Mouse (Mus musculus) hindbrain, embryonic 12.5 days (tissue): ENCODE measurements around the gene Bmyc. TPM values are rescaled to one million over a fixed set of nuclear protein-coding genes. Genes with fewer than 3 reads are reported as not detected.

Experiments
- ATAC-seq: fragments of 200-750 bp; cut with Nextera tagmentation; 2 replicates; pipeline ENCODE4 v1.8.0; 2017; ENCODE audit warnings: moderate TSS enrichment; ENCODE audit not compliant: low FRiP score
- H3K27ac ChIP-seq: fragments of 300-500 bp; sonication (generic); 2 replicates; pipeline ENCODE4 v1.5.1; 2016; ENCODE audit warnings: mild to moderate bottlenecking
- H3K27me3 ChIP-seq: fragments of 300-500 bp; sonication (generic); 2 replicates; pipeline ENCODE4 v1.6.1; 2016; ENCODE audit warnings: mild to moderate bottlenecking
- H3K36me3 ChIP-seq: fragments of 300-500 bp; sonication (generic); 2 replicates; pipeline ENCODE4 v1.6.1; 2016; ENCODE audit warnings: mild to moderate bottlenecking
- H3K4me1 ChIP-seq: fragments of 300-500 bp; sonication (generic); 2 replicates; pipeline ENCODE4 v1.6.1; 2016
- H3K4me2 ChIP-seq: fragments of 300-500 bp; sonication (generic); replicated peaks from 2 replicates; pipeline ENCODE4 v1.6.1; 2016; ENCODE audit warnings: mild to moderate bottlenecking
- H3K4me3 ChIP-seq: fragments of 300-500 bp; sonication (generic); 2 replicates; pipeline ENCODE4 v1.5.1; 2016; ENCODE audit warnings: mild to moderate bottlenecking
- H3K9ac ChIP-seq: fragments of 300-500 bp; sonication (generic); 2 replicates; pipeline ENCODE4 v1.6.1; 2016; ENCODE audit warnings: mild to moderate bottlenecking, moderate library complexity
- H3K9me3 ChIP-seq: fragments of 300-500 bp; sonication (generic); replicated peaks from 2 replicates; pipeline ENCODE4 v1.6.1; 2016; ENCODE audit warnings: mild to moderate bottlenecking
- WGBS: fragments of 180-500 bp; shearing (Covaris S2); methylation state at CpG from one replicate; pipeline ENCODE4 v1.1.7; 2016; 5-methylcytosine and 5-hydroxymethylcytosine counted together
- polyA plus RNA-seq: library from polyadenylated mRNA; unstranded; fragments of >200 nt; fragmentation: Nextera tagmentation; extraction: Ambion mirVana; gene quantifications from 2 replicates; pipeline ENCODE4 v1.2.1, GENCODE M21; 2016

The Bmyc gene
- polyA plus RNA-seq = 97.8 and 98.7 TPM in 2 replicates

- H3K4me1 ChIP-seq = peaks cover 14% of the 10 kb centered on the region
- H3K4me2 ChIP-seq = peak within 1 kb of the TSS; percentile 62
- H3K27ac ChIP-seq = peak within 1 kb of the TSS; percentile 89
- H3K27me3 ChIP-seq = no peaks in the 10 kb centered on the region; the same call in 1 of the 2 replicates
- H3K4me3 ChIP-seq = peak within 1 kb of the TSS; percentile 86
- peak within 1 kb of the TSS; percentile 88 for H3K9ac ChIP-seq
- no peaks in the 10 kb centered on the region for H3K9me3 ChIP-seq
- peak; percentile 95 for ATAC-seq
- 0 out of 2 replicates have a peak, but pooled peaks cover 3% of the 10 kb centered on the region for H3K36me3 ChIP-seq
- under 1% methylated on average over 76 of the region's 78 CpGs for WGBS
Measured at GRCm38 (mm10) chr2:25706643-25707481, at the start of gene Bmyc. Gene Bmyc, plus strand, starts transcription at chr2:25706739.

GRCm38 (mm10) chr2:25657246-25657645, 49.3 kb upstream of the Bmyc start:
- H3K27ac ChIP-seq = no peak overlapping the region
- H3K36me3 ChIP-seq = no peaks in the 10 kb centered on the region
- H3K27me3 ChIP-seq = no peaks in the 10 kb centered on the region; the same call in 1 of the 2 replicates
- no peak overlapping the region for H3K4me3 ChIP-seq
- 96% methylated on average over 4 of the region's 4 CpGs for WGBS
- no peak for ATAC-seq
- no peaks in the 10 kb centered on the region for H3K9me3 ChIP-seq
- H3K4me1 ChIP-seq = no peaks in the 10 kb centered on the region
- H3K4me2 ChIP-seq = no peak overlapping the region
- H3K9ac ChIP-seq = no peak overlapping the region

- H3K9me3 ChIP-seq = no peaks in the 10 kb centered on the region
- H3K4me2 ChIP-seq = no peak within 1 kb of the TSS
- H3K4me1 ChIP-seq = no peaks in the 10 kb centered on the region
- no peak within 1 kb of the TSS for H3K27ac ChIP-seq
- H3K27me3 ChIP-seq = no peaks in the 10 kb centered on the region; the same call in 1 of the 2 replicates
- no peaks in the 10 kb centered on the region for H3K36me3 ChIP-seq
- ATAC-seq = no peak
- H3K9ac ChIP-seq = no peak within 1 kb of the TSS
- no peak within 1 kb of the TSS for H3K4me3 ChIP-seq
Measured at GRCm38 (mm10) chr2:25657652-25658051, 48.9 kb upstream of the Bmyc start, which contains the start of gene Lcn5. Gene Lcn5, plus strand, starts transcription at chr2:25657952.

- Histone ChIP-seq H3K9me3 (no peaks in the 10 kb centered on the region), H3K27me3 (no peaks in the 10 kb centered on the region; the same call in 1 of the 2 replicates), H3K4me3 (no peak overlapping the region), H3K4me1 (no peaks in the 10 kb centered on the region), H3K27ac (no peak overlapping the region), H3K36me3 (no peaks in the 10 kb centered on the region), H3K9ac (no peak overlapping the region), H3K4me2 (no peak overlapping the region)
- ATAC-seq = no peak
- 83% methylated on average over 8 of the region's 8 CpGs for WGBS
Measured at GRCm38 (mm10) chr2:25660279-25660678, 46.3 kb upstream of the Bmyc start.

- no peak for ATAC-seq
- no peaks in the 10 kb centered on the region for H3K9me3 ChIP-seq
- whole genome bisulfite sequencing = 87% methylated on average over 6 of the region's 6 CpGs
- no peaks in the 10 kb centered on the region; the same call in 1 of the 2 replicates for H3K27me3 ChIP-seq
- no peak overlapping the region for H3K4me3 ChIP-seq
- H3K36me3 ChIP-seq = no peaks in the 10 kb centered on the region
- H3K27ac ChIP-seq = no peak overlapping the region
- H3K4me1 ChIP-seq = no peaks in the 10 kb centered on the region
- H3K9ac ChIP-seq = no peak overlapping the region
- H3K4me2 ChIP-seq = no peak overlapping the region
Measured at GRCm38 (mm10) chr2:25661245-25661970, 45.1 kb upstream of the Bmyc start.

- no peaks in the 10 kb centered on the region for H3K36me3 ChIP-seq
- H3K9me3 ChIP-seq = no peaks in the 10 kb centered on the region
- no peak overlapping the region for H3K4me2 ChIP-seq
- WGBS = 81% methylated on average over 1 of the region's 1 CpGs
- ATAC-seq = no peak
- no peak overlapping the region for H3K9ac ChIP-seq
- H3K27me3 ChIP-seq = no peaks in the 10 kb centered on the region; the same call in 1 of the 2 replicates
- no peak overlapping the region for H3K4me3 ChIP-seq
- H3K27ac ChIP-seq = no peak overlapping the region
- H3K4me1 ChIP-seq = no peaks in the 10 kb centered on the region
Measured at GRCm38 (mm10) chr2:25663511-25663910, 43.0 kb upstream of the Bmyc start.

- H3K4me1 ChIP-seq = no peaks in the 10 kb centered on the region
- H3K4me2 ChIP-seq = no peak overlapping the region
- ATAC-seq = no peak
- H3K9ac ChIP-seq = no peak overlapping the region
- H3K36me3 ChIP-seq = no peaks in the 10 kb centered on the region
- no peak overlapping the region for H3K27ac ChIP-seq
- H3K4me3 ChIP-seq = no peak overlapping the region
- no peaks in the 10 kb centered on the region; the same call in 1 of the 2 replicates for H3K27me3 ChIP-seq
- no peaks in the 10 kb centered on the region for H3K9me3 ChIP-seq
- WGBS = 77% methylated on average over 5 of the region's 5 CpGs
Measured at GRCm38 (mm10) chr2:25664125-25664524, 42.4 kb upstream of the Bmyc start.

GRCm38 (mm10) chr2:25666516-25666915, 40.0 kb upstream of the Bmyc start:
- Histone ChIP-seq H3K27ac (no peak overlapping the region), H3K4me2 (no peak overlapping the region), H3K27me3 (no peaks in the 10 kb centered on the region), H3K9me3 (no peaks in the 10 kb centered on the region), H3K9ac (no peak overlapping the region), H3K36me3 (no peaks in the 10 kb centered on the region), H3K4me3 (no peak overlapping the region), H3K4me1 (no peaks in the 10 kb centered on the region)
- no peak for ATAC-seq
- WGBS = 55% methylated on average over 1 of the region's 1 CpGs

GRCm38 (mm10) chr2:25676486-25676885, 30.1 kb upstream of the Bmyc start, which contains the start of gene Lcn6:
Gene Lcn6, plus strand, starts transcription at chr2:25676786.
- Histone ChIP-seq H3K9me3 (no peaks in the 10 kb centered on the region), H3K4me3 (no peak within 1 kb of the TSS), H3K4me2 (no peak within 1 kb of the TSS), H3K36me3 (no peaks in the 10 kb centered on the region), H3K27ac (no peak within 1 kb of the TSS), H3K9ac (no peak within 1 kb of the TSS), H3K27me3 (no peaks in the 10 kb centered on the region; the same call in 1 of the 2 replicates), H3K4me1 (no peaks in the 10 kb centered on the region)
- no peak for ATAC-seq
- 83% methylated on average over 3 of the region's 3 CpGs for WGBS

GRCm38 (mm10) chr2:25679559-25679958, 27.0 kb upstream of the Bmyc start:
- no peak overlapping the region for H3K27ac ChIP-seq
- no peak for ATAC-seq
- no peaks in the 10 kb centered on the region for H3K9me3 ChIP-seq
- no peak overlapping the region for H3K4me3 ChIP-seq
- no peak overlapping the region for H3K9ac ChIP-seq
- H3K4me1 ChIP-seq = no peaks in the 10 kb centered on the region
- no peak overlapping the region for H3K4me2 ChIP-seq
- H3K27me3 ChIP-seq = no peaks in the 10 kb centered on the region; the same call in 1 of the 2 replicates
- no peaks in the 10 kb centered on the region for H3K36me3 ChIP-seq
- WGBS = 83% methylated on average over 6 of the region's 6 CpGs

GRCm38 (mm10) chr2:25682426-25682825, 24.1 kb upstream of the Bmyc start, which contains the start of gene Lcn10:
Gene Lcn10, plus strand, starts transcription at chr2:25682726.
- WGBS = 61% methylated on average over 2 of the region's 2 CpGs
- no peaks in the 10 kb centered on the region for H3K4me1 ChIP-seq

GRCm38 (mm10) chr2:25686941-25687340, 19.6 kb upstream of the Bmyc start:
- Histone ChIP-seq H3K27ac (no peak overlapping the region), H3K4me2 (no peak overlapping the region), H3K4me1 (no peaks in the 10 kb centered on the region), H3K9ac (no peak overlapping the region), H3K36me3 (no peaks in the 10 kb centered on the region), H3K9me3 (no peaks in the 10 kb centered on the region), H3K27me3 (no peaks in the 10 kb centered on the region), H3K4me3 (no peak overlapping the region)
- 81% methylated on average over 4 of the region's 4 CpGs for WGBS
- no peak for ATAC-seq

More at GRCm38 (mm10) chr2:25682426-25682825, 24.1 kb upstream of the Bmyc start, which contains the start of gene Lcn10:
- no peaks in the 10 kb centered on the region for H3K36me3 ChIP-seq
- no peak within 1 kb of the TSS for H3K27ac ChIP-seq
- no peak for ATAC-seq
- no peak within 1 kb of the TSS for H3K9ac ChIP-seq
- H3K4me2 ChIP-seq = no peak within 1 kb of the TSS
- H3K27me3 ChIP-seq = no peaks in the 10 kb centered on the region; the same call in 1 of the 2 replicates
- no peaks in the 10 kb centered on the region for H3K9me3 ChIP-seq
- H3K4me3 ChIP-seq = no peak within 1 kb of the TSS
